Mouse (Mus musculus): ENCODE results near the gene Rxrb.
"Not testable (repeated sequence)": the region's sequence is repeated elsewhere in the genome, so short reads cannot be mapped to it uniquely, and the experiment has no call there.

The Rxrb gene

GRCm38 (mm10) chr17:34031465-34032173 lies at the start of gene Rxrb, which contains the start of gene Slc39a7:
Gene Rxrb, plus strand, starts transcription at chr17:34031812.
Gene Slc39a7, minus strand, starts transcription at chr17:34031682.
- DNase-seq = peak; percentile 98

GRCm38 (mm10) chr17:33982136-33982535 lies 49.5 kb upstream of the Rxrb start:
- not testable (repeated sequence) for DNase-seq

- no peak for DNase-seq
These were observed 39.6 kb upstream of the Rxrb start for GRCm38 (mm10) chr17:33991788-33992664.

- DNase-seq = no peak
These were observed 36.7 kb upstream of the Rxrb start for GRCm38 (mm10) chr17:33994959-33995358.

- no peak for DNase-seq
These were observed 36.0 kb upstream of the Rxrb start for GRCm38 (mm10) chr17:33995651-33996050.

GRCm38 (mm10) chr17:33997025-33997424 lies 34.6 kb upstream of the Rxrb start:
- not testable (repeated sequence) for DNase-seq

- not testable (repeated sequence) for DNase-seq
These were observed 32.9 kb upstream of the Rxrb start for GRCm38 (mm10) chr17:33998697-33999096.

- DNase-seq = no peak
These were observed 32.1 kb upstream of the Rxrb start for GRCm38 (mm10) chr17:33999341-34000149.

- DNase-seq = peak; percentile 68
These were observed 31.5 kb upstream of the Rxrb start, which contains the start of gene H2-K1 for GRCm38 (mm10) chr17:34000150-34000537. Gene H2-K1, minus strand, starts transcription at chr17:34000347.

- DNase-seq = not testable (repeated sequence)
These were observed 30.8 kb upstream of the Rxrb start for GRCm38 (mm10) chr17:34000796-34001195.

GRCm38 (mm10) chr17:34003426-34003825 lies 28.2 kb upstream of the Rxrb start:
- no peak for DNase-seq

GRCm38 (mm10) chr17:34006570-34006969 lies 25.0 kb upstream of the Rxrb start:
- DNase-seq = no peak

- no peak for DNase-seq
These were observed 21.5 kb upstream of the Rxrb start for GRCm38 (mm10) chr17:34010156-34010555.

GRCm38 (mm10) chr17:34013436-34013835 lies 18.2 kb upstream of the Rxrb start:
- no peak for DNase-seq

GRCm38 (mm10) chr17:34021539-34022413 lies 9.8 kb upstream of the Rxrb start:
- no peak for DNase-seq

GRCm38 (mm10) chr17:34022414-34022783 lies 9.2 kb upstream of the Rxrb start:
- DNase-seq = no peak

GRCm38 (mm10) chr17:34022987-34023386 lies 8.6 kb upstream of the Rxrb start:
- no peak for DNase-seq

GRCm38 (mm10) chr17:34023678-34024077 lies 7.9 kb upstream of the Rxrb start:
- DNase-seq = no peak

- DNase-seq = peak; percentile 92
These were observed 7.2 kb upstream of the Rxrb start, which contains the start of gene Ring1 for GRCm38 (mm10) chr17:34024317-34024821. Gene Ring1, minus strand, starts transcription at chr17:34024680.

GRCm38 (mm10) chr17:34024861-34025755 lies 6.5 kb upstream of the Rxrb start:
- no peak for DNase-seq

GRCm38 (mm10) chr17:34025756-34026151 lies 5.9 kb upstream of the Rxrb start:
- no peak for DNase-seq
